Mouse (Mus musculus): ENCODE measurements around the gene Agbl1. TPM values are rescaled to one million over a fixed set of nuclear protein-coding genes. Genes with fewer than 3 reads are reported as not detected.

Agbl1 gene
- polyA plus RNA-seq, 1 experiment from 2014 or later: not detected

DNA sequence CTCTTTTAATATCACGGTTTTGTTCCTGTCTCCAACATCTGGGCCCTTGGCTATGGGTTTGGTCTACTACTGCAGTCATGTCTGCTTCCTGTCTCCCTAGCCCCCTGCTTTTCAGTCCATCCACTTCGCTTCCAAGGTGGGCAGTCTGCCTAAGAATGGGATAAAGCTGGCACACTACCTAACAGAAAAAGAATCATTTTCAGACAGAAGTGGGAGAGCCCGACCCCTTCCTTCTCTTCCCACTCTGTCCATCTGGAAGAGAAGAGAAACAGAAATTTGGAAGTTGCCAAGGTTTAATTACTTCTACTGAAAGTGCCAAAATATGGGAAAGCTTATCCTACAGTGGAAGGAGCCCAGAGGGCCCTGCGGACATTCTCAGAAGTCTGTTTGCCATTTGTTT lies 561.6 kb downstream of the Agbl1 start:
- no peaks in the 10 kb centered on the region for H3K27me3 ChIP-seq
- H3K4me2 ChIP-seq: no peak overlapping the region
- 82% methylated on average over 4 of the region's 4 CpGs for WGBS
- no peaks in the 10 kb centered on the region for H3K9me3 ChIP-seq
- H3K9ac ChIP-seq (replicated peaks): no peak overlapping the region
- H3K36me3 ChIP-seq: no peaks in the 10 kb centered on the region
- no peak overlapping the region for H3K4me3 ChIP-seq (replicated peaks)
- no peak overlapping the region for H3K27ac ChIP-seq
- no peaks in the 10 kb centered on the region for H3K4me1 ChIP-seq (replicated peaks)
- ATAC-seq (ENCODE audit: insufficient number of reproducible peaks, insufficient read depth, low FRiP score, low TSS enrichment, low read depth): no peak

DNA sequence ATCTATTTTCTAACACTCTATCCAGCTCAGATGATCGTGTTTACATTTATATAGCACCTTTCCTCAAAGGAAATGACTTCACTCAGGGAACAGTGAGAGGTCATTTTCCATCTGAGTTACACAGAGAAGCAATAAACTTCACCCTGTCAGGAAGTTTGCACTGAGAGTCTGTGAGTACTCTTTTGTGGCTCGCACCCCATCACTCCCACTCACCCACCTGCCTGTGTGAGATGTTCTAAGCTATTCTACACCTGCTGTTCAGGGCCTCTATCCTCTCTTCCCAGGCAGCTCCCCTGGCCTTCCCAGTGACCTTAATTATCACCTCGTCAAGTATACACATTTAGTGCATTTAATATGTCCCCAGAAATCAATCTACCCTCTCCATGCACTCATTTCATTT lies 580.3 kb downstream of the Agbl1 start:
- Histone ChIP-seq H3K9ac (replicated peaks) (no peak overlapping the region), H3K4me1 (replicated peaks) (no peaks in the 10 kb centered on the region), H3K36me3 (no peaks in the 10 kb centered on the region), H3K9me3 (no peaks in the 10 kb centered on the region), H3K4me3 (replicated peaks) (no peak overlapping the region), H3K27ac (no peak overlapping the region), H3K27me3 (no peaks in the 10 kb centered on the region), H3K4me2 (no peak overlapping the region)
- 29% methylated on average over 3 of the region's 3 CpGs for WGBS
- no peak for ATAC-seq (ENCODE audit: insufficient number of reproducible peaks, insufficient read depth, low FRiP score, low TSS enrichment, low read depth)

DNA sequence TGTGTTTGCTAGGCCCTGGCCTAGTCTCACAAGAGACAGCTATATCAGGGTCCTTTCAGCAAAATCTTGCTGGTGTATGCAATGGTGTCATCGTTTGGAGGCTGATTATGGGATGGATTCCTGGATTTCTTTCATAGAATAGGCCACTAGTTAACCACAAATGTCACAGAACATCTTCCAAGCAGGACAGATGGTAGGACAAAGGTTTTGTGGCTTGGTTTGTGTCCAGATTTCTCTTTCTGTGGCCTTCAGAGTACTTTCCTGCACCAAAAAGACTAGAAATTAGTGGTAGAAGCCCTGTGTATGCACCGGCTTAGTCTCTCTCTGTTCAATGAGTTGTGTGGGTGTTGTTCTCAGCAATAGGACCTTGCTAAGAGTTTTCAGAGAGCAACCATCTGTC lies 590.9 kb downstream of the Agbl1 start:
- 72% methylated on average over 2 of the region's 2 CpGs for WGBS
- Histone ChIP-seq H3K27ac (no peak overlapping the region), H3K9ac (replicated peaks) (no peak overlapping the region), H3K27me3 (no peaks in the 10 kb centered on the region), H3K4me1 (replicated peaks) (no peaks in the 10 kb centered on the region), H3K9me3 (no peaks in the 10 kb centered on the region), H3K4me2 (no peak overlapping the region), H3K4me3 (replicated peaks) (no peak overlapping the region), H3K36me3 (no peaks in the 10 kb centered on the region)
- ATAC-seq (ENCODE audit: insufficient number of reproducible peaks, insufficient read depth, low FRiP score, low TSS enrichment, low read depth): no peak

DNA sequence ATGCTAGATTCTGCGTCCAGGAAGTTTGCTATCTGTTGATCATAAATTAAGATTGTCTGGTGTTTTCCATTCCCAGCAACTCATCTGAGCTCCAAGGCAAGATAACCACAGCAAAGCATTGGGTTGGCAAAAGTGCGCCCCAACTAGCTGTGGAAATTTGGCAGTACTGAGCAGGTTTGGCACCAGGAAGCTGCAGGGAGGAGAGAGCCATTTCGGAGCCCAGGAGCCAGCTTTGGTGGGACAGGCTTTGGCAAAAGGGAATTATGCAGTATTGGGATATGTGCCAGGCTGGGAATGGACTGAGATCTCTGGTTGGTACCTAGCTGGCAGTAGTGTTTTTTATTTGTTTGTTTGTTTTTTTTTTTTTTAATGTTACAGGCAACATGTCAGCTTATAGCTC lies 612.5 kb downstream of the Agbl1 start:
- 88% methylated on average over 3 of the region's 3 CpGs for whole genome bisulfite sequencing
- Histone ChIP-seq H3K27ac (no peak overlapping the region), H3K4me2 (no peak overlapping the region), H3K9me3 (no peaks in the 10 kb centered on the region), H3K36me3 (no peaks in the 10 kb centered on the region), H3K27me3 (no peaks in the 10 kb centered on the region), H3K4me3 (replicated peaks) (no peak overlapping the region), H3K4me1 (replicated peaks) (no peaks in the 10 kb centered on the region), H3K9ac (replicated peaks) (no peak overlapping the region)
- no peak for ATAC-seq (ENCODE audit: insufficient number of reproducible peaks, insufficient read depth, low FRiP score, low TSS enrichment, low read depth)

DNA sequence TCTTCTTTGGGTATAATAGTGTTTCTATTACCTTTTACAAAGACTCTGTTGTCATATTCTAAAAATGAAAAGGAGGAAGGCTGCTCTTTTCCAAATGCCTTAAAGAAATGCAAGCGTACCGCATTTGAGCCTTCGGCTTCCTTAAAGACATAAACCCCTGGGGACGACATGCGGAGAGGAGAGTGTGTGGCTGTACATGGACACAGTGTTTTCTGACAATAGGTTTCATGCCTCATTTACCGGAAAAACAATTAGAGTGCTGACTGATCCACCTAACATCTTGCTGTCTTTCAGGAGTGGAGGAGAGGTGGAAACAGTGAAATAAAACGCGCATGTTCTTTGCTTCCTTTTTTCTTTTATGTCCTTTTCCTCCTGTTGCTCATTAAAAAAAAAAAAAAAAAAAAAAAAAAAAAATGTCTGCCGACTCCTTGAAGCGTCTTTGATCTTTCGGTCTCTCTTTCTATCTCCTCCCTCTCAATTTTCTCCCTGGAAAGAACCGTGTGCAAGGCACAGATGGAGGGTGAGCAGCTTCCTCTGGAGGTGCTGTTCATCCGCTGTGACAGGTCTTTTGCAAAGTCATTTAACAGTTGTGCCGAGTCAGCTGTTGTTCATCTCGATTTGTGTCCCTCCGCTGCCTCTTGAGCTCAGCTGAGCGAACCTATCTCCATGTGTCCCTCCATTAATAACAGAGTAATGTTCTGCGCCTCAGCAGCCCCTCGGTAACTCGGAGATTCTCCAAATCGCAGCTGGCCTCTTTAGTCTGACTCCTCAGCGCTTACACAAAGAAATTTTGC lies 659.9 kb downstream of the Agbl1 start:
- Histone ChIP-seq H3K9ac (replicated peaks) (no peak overlapping the region), H3K4me2 (peak overlapping the region; percentile 17; the same call in 1 of the 2 replicates), H3K36me3 (no peaks in the 10 kb centered on the region), H3K4me3 (replicated peaks) (no peak overlapping the region), H3K4me1 (replicated peaks) (no peaks in the 10 kb centered on the region), H3K9me3 (no peaks in the 10 kb centered on the region), H3K27ac (no peak overlapping the region), H3K27me3 (no peaks in the 10 kb centered on the region)
- no peak for ATAC-seq (ENCODE audit: insufficient number of reproducible peaks, insufficient read depth, low FRiP score, low TSS enrichment, low read depth)
- 45% methylated on average over 22 of the region's 22 CpGs for WGBS

DNA sequence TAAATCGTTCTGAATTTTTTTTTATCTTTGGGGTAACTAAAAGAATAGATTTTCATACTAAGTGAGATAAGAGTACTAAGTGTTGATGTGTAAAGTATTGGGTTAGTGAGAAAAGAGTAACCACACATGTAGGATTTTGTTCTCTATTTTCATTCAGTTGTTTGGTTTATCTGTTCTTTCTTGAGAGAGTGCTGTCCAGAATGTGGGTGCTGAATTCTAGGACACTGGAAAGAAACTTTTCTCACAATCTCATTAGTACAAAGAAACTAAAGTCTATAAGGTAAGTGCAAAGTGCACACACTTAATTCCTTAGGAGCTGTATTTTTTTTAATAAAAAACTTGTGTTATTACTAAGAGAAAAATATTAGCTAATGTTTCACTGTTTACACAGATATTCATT lies 674.4 kb downstream of the Agbl1 start:
- WGBS: 84% methylated on average over 1 of the region's 1 CpGs
- Histone ChIP-seq H3K36me3 (no peaks in the 10 kb centered on the region), H3K27me3 (no peaks in the 10 kb centered on the region), H3K9me3 (no peaks in the 10 kb centered on the region), H3K4me3 (replicated peaks) (no peak overlapping the region), H3K9ac (replicated peaks) (no peak overlapping the region), H3K27ac (no peak overlapping the region), H3K4me2 (no peak overlapping the region), H3K4me1 (replicated peaks) (no peaks in the 10 kb centered on the region)
- no peak for ATAC-seq (ENCODE audit: insufficient number of reproducible peaks, insufficient read depth, low FRiP score, low TSS enrichment, low read depth)

DNA sequence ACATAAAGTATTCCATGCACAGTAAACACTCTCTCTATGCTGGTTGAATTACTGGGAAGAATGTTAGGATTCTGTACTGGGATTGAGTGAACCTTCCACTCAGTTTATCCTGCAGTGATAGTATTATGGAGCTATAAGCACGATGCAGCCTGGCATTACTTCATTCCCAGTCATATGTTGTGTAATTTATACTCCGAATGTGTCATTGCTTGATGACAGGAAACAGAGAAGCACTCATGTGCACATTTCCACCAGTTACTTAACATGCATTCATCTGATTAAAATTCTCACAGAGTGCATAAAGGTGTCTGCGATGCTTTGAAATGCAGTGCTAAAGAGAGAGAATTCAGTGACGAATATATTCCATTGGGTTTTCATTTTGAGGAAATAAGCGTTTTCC lies 682.0 kb downstream of the Agbl1 start:
- Histone ChIP-seq H3K9ac (replicated peaks) (no peak overlapping the region), H3K4me1 (replicated peaks) (no peaks in the 10 kb centered on the region), H3K4me2 (no peak overlapping the region), H3K36me3 (no peaks in the 10 kb centered on the region), H3K27ac (no peak overlapping the region), H3K27me3 (no peaks in the 10 kb centered on the region), H3K4me3 (replicated peaks) (no peak overlapping the region), H3K9me3 (no peaks in the 10 kb centered on the region)
- ATAC-seq (ENCODE audit: insufficient number of reproducible peaks, insufficient read depth, low FRiP score, low TSS enrichment, low read depth): no peak
- 89% methylated on average over 5 of the region's 5 CpGs for WGBS

DNA sequence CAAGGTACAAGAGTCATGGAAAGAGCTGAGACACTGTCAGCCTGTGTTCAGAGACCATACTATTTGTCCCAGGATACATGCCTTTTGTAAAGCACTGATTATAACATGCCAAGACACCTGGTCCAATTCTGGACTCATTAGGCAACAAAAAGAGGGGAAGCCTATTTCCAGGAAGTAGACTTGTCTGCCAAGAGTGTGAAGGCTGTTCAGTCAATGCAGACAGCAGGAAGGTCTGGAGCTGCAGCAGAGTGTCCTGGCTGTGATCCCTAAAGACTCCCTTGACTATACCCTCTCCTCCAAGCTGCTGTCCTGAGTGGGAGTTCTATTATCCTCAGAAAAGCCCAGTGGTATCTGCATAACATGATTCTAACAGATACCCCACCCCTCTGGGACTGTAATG lies 689.2 kb downstream of the Agbl1 start:
- Histone ChIP-seq H3K9ac (replicated peaks) (no peak overlapping the region), H3K4me3 (replicated peaks) (no peak overlapping the region), H3K4me2 (no peak overlapping the region), H3K27me3 (no peaks in the 10 kb centered on the region), H3K27ac (no peak overlapping the region), H3K36me3 (no peaks in the 10 kb centered on the region), H3K9me3 (no peaks in the 10 kb centered on the region), H3K4me1 (replicated peaks) (no peaks in the 10 kb centered on the region)
- ATAC-seq (ENCODE audit: insufficient number of reproducible peaks, insufficient read depth, low FRiP score, low TSS enrichment, low read depth): no peak

DNA sequence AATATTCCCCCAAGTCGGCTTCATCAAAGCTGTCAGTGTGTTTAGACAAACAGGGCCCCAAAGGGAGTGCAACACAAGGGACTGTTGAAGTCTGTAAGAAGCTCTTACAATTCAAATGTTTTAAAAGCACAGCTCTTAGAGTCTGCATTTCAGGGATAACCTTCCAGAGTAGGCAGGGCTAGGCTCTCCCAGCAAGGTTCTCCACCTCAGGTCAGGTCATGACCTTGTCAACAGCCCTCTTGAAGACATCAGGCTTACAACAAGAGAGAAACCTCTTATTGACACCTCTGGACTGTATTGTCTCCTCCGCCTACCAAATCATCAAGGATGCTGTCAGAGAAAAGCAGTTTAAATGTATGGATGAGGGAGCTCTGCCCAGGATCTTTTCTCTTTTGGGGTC lies 692.0 kb downstream of the Agbl1 start:
- no peak for ATAC-seq (ENCODE audit: insufficient number of reproducible peaks, insufficient read depth, low FRiP score, low TSS enrichment, low read depth)
- H3K9ac ChIP-seq (replicated peaks): no peak overlapping the region
- no peaks in the 10 kb centered on the region for H3K9me3 ChIP-seq
- H3K4me1 ChIP-seq (replicated peaks): no peaks in the 10 kb centered on the region
- WGBS: 71% methylated on average over 2 of the region's 2 CpGs
- H3K27ac ChIP-seq: no peak overlapping the region
- no peak overlapping the region for H3K4me3 ChIP-seq (replicated peaks)
- no peaks in the 10 kb centered on the region for H3K36me3 ChIP-seq
- no peaks in the 10 kb centered on the region for H3K27me3 ChIP-seq
- H3K4me2 ChIP-seq: no peak overlapping the region

DNA sequence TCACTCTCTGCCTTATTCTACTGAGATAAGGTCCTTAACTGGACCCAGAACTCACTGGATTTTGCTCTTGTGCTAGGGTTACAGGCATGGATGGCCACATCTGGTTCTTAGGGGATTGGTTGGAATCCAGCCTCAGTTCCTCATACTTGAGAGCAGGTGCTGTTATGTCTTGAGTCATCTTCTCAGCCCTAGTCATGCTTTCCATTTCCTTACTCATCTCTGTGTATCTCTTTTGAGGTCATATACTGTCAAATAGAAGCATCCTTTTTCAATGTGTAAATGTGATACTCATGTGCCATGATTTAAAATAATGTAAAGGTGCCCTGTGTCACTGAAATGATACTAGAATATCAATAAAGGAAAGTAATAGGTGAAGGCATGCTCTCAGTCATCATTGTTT lies 705.5 kb downstream of the Agbl1 start:
- no peak overlapping the region for H3K27ac ChIP-seq
- ATAC-seq (ENCODE audit: insufficient number of reproducible peaks, insufficient read depth, low FRiP score, low TSS enrichment, low read depth): no peak
- no peaks in the 10 kb centered on the region for H3K27me3 ChIP-seq
- H3K9me3 ChIP-seq: no peaks in the 10 kb centered on the region
- H3K9ac ChIP-seq (replicated peaks): no peak overlapping the region
- no peaks in the 10 kb centered on the region for H3K4me1 ChIP-seq (replicated peaks)
- H3K36me3 ChIP-seq: no peaks in the 10 kb centered on the region
- no peak overlapping the region for H3K4me3 ChIP-seq (replicated peaks)
- no peak overlapping the region for H3K4me2 ChIP-seq

DNA sequence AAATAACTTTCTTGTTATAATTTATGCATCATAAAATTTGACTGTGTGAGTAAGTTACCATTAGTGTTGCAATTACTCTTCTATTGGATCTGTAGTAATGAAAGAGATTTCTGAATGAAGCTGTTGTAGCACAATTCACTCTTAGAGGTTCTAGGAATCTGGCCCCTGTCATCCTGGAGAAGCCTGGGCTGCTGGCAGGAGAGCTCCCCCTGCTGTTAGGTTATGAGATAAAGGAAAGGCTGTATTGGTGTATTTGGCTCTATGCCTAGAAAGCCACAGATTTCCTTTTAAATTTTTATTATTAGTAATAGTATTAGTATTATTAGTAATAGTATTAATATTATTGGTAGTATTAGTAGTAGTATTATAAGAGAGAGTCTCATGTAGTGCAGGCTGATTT lies 711.8 kb downstream of the Agbl1 start:
- Histone ChIP-seq H3K9ac (replicated peaks) (no peak overlapping the region), H3K36me3 (no peaks in the 10 kb centered on the region), H3K27me3 (no peaks in the 10 kb centered on the region), H3K9me3 (no peaks in the 10 kb centered on the region), H3K4me2 (no peak overlapping the region), H3K4me1 (replicated peaks) (no peaks in the 10 kb centered on the region), H3K4me3 (replicated peaks) (no peak overlapping the region), H3K27ac (no peak overlapping the region)
- no peak for ATAC-seq (ENCODE audit: insufficient number of reproducible peaks, insufficient read depth, low FRiP score, low TSS enrichment, low read depth)

DNA sequence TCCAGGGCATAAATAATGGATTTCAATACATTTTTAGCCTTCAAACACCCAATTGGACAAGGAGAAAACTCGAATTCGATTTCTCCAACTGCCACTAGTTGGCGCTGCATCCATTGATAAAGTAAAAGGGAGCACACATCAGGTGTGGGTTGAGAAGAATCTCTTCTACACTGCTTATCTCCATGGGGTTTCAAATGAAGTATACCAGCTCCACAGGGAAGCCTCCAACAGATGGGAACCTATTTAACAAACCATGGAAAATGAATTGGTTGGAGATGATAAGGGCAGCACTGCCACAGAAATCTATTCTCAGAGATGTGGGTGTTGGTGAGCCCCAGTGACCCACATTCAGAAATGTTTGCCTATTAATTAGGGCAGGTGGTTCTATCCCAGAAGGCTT lies 741.6 kb downstream of the Agbl1 start:
- Histone ChIP-seq H3K27me3 (no peaks in the 10 kb centered on the region), H3K4me3 (replicated peaks) (no peak overlapping the region), H3K9me3 (no peaks in the 10 kb centered on the region), H3K9ac (replicated peaks) (no peak overlapping the region), H3K27ac (no peak overlapping the region), H3K4me2 (no peak overlapping the region), H3K4me1 (replicated peaks) (no peaks in the 10 kb centered on the region), H3K36me3 (no peaks in the 10 kb centered on the region)
- no peak for ATAC-seq (ENCODE audit: insufficient number of reproducible peaks, insufficient read depth, low FRiP score, low TSS enrichment, low read depth)
- WGBS: 16% methylated on average over 3 of the region's 3 CpGs

Measured in limb, embryonic 12.5 days (tissue).